Mouse (Mus musculus) cerebellum, adult 2 months (tissue): ENCODE data around the gene Pard3b.

Experiments
- CTCF ChIP-seq: fragments of 200-500 bp; IDR thresholded peaks from 2 replicates; pipeline ENCODE4 v1.5.1; 2011; ENCODE audit warnings: low read depth, mild to moderate bottlenecking, control low read depth, low read length, moderate library complexity, borderline replicate concordance; ENCODE audit not compliant: insufficient read depth
- POLR2A ChIP-seq: fragments of 200-500 bp; IDR thresholded peaks from 2 replicates; pipeline ENCODE4 v1.6.1; 2011; ENCODE audit warnings: low read length, control low read depth, borderline replicate concordance; ENCODE audit not compliant: insufficient read depth

GRCm38 (mm10) chr1:62639440-62639839 is 1000.8 kb downstream of the Pard3b start:
- no peak for TF ChIP-seq CTCF
- no peak for TF ChIP-seq POLR2A
